Mouse (Mus musculus): Measurements from ENCODE around the gene Osbpl7. TPM values are rescaled to one million over a fixed set of nuclear protein-coding genes. Genes with fewer than 3 reads are reported as not detected.

Gene Osbpl7
- total RNA-seq (2021): 1 to 10 TPM; 3.8 to 4.9 TPM

DNA sequence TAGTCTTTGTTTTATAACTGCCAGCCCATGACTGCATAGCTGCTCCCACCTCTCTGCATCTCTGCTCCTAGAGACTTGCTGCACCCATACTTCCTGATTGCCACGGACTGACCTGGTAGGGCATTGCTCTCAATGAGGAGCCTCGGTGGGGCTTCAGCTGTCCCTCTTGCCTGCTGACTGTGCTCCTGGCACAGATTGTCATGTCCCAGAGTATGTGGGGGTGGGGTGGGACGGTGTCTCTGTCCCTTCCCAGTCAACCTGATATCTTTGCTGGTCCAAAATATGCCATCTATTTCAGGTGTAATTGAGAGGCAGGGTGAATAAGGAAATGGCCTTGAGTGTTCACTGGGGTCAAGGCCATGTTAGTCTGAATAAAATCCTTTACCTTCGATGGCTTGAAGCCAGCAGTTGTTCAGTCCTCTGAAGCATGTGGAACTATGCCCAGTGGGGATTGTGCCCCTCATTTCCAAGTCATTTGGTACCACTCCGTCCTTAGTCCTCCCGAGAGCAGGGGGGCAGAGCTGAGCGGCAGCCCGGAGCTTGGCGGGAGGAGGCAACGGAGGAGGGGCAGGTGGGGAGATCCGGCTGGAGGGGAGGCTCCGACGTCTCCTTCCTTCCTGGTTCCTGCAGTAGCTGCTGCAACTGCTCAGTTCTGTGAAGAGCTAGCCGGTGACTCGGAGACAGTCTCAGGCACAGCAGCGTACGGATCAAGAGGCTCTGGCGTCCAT, at the start of gene Osbpl7:
Gene Osbpl7, plus strand, starts transcription at position 413 of the 728 bp plus-strand sequence.
- intact Hi-C loops (cut with DNase I): no loop called here
- peak; percentile 73 to 75 for DNase-seq

DNA sequence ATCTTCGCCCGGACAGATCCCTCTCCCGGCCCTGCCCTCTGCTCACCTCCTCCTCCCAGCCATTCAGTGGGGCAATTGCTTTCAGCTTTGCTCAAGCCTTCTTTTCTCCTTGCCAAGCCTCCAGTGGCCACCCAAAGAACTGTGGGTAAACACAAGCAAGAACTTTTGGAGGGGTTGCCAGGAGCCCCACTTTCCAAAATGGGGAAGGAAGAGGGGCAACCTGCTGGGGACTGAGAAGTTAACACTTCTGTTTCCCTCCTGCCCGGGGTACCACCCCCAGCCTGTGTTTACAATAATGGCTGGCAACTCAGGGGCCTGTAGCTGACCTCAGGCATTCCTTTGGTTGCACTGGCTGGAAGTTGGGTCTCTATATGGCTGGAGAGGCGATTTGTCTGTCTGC, 47.3 kb upstream of the Osbpl7 start:
- DNase-seq: no peak
- intact Hi-C loops (cut with DNase I): no loop called here

DNA sequence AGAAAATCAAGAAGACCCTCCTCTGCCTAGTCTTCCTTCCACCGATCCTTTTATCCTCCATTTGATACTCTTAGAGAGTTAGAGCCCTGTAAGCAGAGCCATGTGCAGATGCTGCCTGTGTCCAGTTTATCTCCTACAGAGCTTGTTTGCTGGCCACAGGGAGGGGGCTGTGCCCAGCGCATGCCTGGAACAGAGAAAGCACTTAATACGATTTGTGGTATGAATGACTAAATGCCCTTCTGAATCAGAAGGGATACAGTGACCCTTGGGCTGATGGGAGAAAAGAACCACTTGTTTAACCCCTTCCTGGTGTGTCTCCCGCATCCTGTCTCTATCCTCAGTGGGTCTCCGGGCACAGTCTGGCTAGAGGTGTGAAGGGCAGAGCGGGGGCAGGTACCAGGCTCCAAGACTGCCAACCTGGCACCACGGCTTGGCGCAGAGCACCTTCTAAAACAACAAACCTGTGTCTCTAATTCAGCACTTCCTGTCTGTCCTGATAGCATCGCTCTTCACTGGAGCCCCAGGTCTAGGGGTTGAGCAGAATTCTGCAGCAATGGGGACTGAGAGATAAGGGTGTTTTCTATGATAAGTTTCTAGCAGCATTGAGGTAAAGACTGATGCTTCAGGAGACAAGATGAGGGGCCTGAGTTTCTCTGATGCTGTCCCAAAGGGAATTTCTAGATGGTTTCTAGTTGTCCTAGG, 43.2 kb upstream of the Osbpl7 start:
- no peak for DNase-seq
- intact Hi-C loops (cut with DNase I): no loop called here

DNA sequence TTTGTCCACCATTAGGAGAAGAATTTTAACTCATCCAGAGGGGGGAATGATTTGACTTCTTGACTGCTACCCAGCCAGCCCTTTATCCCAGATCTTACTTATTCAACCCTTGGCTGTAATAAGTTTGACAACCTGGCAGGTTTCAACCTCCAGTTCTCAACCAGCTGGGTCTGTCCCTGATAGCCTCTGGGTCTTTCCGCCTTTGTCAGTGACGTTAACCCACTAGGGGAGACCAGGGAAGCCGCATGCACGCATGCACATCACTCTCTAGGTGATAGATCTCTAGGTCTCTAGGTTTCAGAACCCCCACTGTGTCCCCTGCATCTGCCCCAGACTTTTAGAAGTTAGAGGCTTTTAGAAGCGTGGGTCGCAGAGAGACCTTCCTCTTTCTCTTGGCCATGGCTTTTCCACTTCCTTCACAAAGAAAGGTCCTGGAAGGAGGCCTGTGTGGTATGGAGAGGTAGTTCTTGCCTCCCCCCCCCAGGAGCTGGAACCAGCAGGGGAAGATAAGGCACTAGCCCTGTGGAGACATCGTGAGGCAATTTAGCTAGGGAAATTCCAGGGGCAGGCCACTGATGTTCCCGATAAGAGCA, 41.1 kb upstream of the Osbpl7 start:
- no peak for DNase-seq
- intact Hi-C loops (cut with DNase I): no loop called here

DNA sequence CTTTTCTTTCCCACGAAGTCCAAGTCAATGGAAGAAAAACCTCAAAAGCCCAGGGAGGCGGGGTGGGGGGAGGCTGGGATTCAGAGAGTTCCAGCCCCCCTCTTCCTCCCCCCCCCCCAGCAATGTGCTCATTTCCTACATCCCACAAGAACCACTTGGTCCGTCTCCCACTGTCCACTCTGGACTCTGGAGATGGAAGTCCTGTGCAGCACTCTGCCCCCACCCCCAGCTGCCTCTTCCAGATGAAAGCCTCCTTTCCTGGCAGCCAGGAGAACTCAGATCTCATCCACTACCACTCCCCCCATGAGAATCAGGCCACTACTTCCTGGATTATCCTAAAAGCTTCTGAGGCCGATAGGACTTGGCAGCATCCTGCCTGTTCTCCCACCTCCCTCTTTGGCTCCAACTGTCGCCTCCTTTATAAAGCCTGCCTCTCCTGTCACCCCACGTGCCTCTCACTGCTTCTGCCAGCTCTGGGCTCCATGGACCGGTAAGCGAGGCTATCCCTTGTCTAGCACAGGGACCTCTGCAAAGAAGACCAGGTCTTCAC, 37.2 kb upstream of the Osbpl7 start, which contains the start of gene Sp6:
Gene Sp6, plus strand, starts transcription at position 274 of the 550 bp plus-strand sequence.
- no peak for DNase-seq
- intact Hi-C loops (cut with DNase I): no loop called here

DNA sequence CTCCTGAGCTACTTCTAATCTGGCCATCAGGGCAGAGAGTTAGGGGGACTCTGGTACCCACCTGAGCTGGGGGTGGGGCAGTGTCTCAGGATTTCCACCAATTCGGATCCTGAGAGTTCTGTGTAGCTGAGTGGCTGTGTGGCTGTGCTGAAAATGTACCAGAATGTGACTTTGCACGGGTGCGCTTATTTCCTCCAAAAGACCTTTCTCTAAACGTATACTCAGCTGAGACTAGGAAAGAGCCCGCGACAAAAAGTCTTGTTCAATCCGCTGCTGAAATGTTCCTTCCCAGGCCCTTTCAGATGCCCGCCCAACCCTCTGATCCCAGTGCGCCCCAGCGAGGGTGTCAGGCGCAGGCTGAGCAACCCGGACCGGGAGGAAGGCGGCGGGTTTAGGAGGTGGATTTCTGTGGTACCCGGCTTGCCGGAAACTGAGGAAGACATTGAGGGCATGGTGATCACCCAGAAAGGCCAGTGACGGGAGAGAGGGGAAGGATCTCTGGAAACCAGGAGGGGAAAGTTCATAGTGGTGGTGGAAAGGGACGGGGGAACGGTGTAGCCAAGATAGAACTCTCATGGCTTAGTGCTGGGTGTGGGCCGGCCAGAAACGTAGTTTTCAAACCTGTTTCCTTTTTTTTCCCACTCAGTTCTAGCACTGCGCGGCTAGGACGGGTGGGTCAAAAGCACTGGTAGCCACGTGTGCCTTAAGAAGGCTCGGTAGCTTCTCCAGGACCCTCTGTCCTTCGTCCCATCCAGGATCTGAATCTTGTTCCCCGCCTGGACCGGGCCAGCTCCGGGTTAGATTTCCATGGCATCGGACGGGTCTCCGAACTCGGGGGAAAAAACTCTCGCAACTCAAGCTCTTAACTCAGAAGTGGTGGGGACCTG, 32.5 kb upstream of the Osbpl7 start:
- no peak for DNase-seq
- intact Hi-C loops (cut with DNase I): no loop called here

DNA sequence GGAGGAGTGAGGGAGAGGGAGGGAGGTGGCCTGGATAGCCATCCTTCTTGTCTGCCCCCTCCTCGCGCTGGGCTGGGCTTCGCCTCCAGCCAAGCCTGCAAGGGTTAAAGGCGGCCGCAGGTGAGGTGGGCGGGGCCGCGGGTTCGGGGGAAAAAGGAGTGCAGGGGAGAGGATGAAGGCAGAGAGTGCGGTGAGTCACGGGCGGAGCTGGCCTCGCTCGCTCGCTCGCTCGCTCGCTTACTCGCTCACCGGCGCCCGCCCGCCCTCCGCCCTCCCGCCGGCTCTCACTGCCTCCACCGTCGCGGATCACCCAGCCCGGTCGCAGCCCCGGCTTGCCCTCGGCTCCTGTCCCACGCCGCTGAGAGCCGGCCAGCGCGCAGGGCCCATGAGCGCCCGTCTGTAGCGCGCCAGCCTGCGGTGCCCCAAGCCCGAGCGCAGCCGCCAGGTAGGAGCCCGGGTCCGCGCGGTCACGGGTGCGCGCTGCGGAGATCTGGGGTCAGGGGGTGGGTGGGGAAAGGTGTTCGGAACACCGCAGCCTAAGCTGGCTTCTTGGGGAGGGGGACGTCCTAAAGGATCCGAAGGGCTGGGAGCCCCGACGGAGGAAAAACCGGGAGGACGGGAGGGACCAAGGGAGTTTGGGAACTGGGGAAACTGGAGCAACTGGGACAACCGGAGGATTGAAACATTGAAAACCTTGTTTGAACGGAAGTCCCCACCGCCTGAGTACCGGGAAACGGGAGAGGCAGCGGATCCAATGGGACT, 31.7 kb upstream of the Osbpl7 start:
- no peak for DNase-seq
- intact Hi-C loops (cut with DNase I): no loop called here

DNA sequence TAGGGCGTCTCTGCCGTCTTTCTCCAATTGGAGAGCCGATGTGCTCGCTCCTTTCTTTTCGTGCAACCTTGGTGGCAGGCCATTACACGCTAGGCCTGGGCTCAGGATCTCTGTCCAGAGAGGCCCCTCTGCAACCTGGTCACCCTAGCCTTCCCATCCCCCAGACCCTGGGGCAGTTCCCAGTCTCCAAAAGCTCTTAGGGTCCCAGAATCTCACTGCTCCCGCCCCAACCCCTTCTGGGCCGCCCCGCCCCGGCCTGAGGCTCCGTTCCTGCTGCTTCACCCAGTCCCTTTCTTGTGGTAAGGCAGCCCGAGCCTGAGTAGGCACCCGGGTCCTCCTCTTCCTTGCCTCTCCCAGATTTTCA, 31.1 kb upstream of the Osbpl7 start:
- intact Hi-C loops (cut with DNase I): no loop called here
- DNase-seq: no peak

DNA sequence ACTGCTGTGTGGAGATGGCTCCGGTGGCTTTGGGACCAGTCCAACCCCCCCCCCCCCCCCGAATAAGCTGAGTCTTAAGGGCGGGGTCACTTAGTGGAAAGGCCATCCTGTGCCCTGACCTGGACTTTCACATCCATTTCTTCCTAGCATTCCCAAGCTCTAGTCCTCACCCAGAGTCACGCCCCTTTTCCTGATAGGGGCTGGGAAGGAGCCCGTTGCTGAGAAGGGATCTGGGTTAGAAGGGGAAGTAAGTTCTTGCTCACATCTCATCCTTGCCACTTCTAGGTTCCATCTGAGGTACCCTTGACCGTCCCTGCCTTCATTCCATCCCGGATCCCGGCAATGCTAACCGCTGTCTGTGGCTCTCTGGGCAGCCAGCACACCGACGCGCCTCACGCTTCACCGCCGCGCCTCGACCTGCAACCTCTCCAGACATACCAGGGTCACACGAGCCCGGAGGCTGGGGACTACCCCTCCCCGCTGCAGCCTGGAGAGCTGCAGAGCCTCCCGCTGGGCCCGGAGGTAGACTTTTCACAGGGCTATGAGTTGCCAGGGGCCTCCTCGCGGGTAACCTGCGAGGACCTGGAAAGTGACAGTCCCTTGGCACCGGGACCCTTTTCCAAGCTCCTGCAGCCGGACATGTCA, 29.2 kb upstream of the Osbpl7 start:
- DNase-seq: no peak
- intact Hi-C loops (cut with DNase I): loop anchor here (5.0 kb wide), 1 partner anchor 154 kb away; no protein-coding TSS in a partner anchor

DNA sequence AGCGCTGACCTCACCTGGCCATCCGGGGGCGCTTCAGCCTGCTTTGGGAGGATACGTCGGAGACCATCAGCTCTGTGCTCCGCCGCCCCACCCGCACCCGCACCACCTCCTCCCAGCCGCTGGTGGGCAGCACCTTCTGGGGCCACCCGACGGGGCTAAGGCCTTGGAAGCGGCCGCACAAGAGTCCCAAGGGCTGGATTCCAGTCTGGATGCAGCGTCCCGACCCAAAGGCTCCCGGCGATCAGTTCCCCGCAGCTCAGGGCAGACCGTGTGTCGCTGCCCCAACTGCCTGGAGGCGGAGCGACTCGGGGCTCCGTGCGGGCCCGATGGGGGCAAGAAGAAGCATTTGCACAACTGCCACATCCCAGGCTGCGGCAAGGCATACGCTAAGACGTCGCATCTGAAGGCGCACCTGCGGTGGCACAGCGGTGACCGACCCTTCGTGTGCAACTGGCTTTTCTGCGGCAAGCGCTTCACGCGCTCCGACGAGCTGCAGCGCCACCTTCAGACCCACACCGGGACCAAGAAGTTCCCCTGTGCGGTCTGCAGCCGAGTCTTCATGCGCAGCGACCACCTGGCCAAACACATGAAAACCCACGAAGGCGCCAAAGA, 28.4 kb upstream of the Osbpl7 start:
- DNase-seq: peak; percentile 78 to 79
- intact Hi-C loops (cut with DNase I): loop anchor here (5.0 kb wide), 1 partner anchor 155 kb away; no protein-coding TSS in a partner anchor

DNA sequence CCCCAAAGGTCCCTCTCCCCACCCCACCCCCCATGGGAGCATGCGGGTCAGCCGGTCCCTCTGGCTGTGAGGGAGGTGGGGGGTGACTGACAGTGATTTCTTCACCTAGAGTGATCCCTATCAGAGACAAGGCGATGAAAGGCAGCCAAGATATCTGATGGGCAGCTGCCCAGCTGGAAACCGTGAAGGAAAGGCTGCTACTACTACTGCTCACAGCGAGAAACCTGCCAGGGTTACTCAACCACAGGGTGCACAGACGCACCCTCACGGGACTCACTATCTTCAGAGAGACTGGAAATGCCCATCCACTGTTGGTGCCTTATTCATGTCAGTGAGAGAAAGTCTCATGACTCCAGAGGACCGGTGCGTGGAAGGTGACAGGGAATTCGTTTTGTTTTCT, 25.5 kb upstream of the Osbpl7 start:
- intact Hi-C loops (cut with DNase I): loop anchor here (5.0 kb wide), 1 partner anchor 158 kb away; no protein-coding TSS in a partner anchor
- no peak for DNase-seq

DNA sequence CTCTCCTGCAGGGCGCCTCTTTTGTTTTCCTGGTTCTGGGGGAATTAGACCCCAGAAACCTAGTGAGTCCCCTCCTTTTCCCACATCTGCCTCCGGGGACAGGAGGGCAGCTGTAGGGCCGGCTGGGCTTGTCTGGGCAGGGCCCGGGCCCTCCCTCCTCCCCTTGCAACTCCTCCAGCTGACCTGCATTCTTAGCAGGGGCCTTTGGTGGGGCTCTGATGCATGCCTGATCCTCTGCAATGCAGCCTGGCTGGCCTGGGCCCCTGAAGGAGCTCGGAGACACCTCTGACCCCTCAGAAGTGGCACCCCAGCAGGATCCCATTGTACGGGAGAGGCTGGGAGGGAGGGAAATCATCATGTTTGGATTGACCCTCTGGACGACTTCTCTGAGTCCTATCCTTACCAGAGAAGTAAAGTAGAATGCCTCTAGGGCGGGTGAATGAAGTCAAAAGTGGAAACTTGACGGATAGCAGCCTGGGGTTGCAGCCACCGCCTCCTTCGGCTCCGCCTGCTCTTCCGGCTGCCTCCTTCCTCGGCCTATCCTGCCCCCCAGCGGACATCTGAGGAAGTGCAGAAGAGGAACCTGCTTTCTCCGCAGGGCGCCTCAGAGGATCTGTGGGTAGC, 24.6 kb upstream of the Osbpl7 start:
- intact Hi-C loops (cut with DNase I): loop anchor here (1.0 to 2.0 kb wide), 2 partner anchors 44 to 109 kb away; partner anchors contain the start of genes Cdk5rap3 and Sp2
- peak; percentile 86 to 91 for DNase-seq

DNA sequence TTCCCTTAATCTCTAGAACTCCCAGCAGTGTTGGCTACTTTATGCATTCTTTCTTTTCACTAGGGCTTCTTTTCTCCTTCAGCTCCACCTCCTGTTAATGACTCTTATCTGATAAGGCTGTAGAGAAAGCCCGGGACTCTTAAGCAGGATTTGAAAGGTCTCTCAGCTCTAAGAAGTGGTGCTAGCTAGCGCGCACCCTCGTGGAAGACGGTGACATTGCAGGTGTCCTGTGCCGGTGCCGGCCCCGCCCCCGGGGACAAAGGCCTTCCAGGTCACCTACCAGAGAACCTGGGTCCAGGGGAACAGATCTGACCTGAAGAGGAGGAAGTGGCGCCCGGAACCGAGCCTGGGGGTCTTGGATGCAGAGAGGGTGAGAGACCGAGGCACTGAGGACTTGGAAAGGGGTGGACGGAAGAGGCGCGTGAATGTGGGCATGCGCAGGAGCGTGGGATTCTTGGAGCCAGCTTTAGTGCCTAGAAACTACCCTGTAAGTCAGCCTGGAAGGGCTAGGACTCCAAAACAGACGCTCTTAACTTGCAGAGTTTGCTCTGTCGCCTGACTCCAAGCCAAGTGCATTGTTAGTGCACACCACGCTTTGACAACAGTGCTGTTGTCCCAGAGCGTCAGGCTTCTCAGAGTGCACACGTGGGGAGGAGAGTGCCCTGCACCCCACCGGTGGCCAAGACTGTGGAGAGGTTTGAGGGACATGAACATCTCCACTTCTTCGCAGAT, 20.6 kb upstream of the Osbpl7 start, which contains the start of gene Scrn2:
Gene Scrn2, plus strand, starts transcription at position 253 of the 732 bp plus-strand sequence.
- intact Hi-C loops (cut with DNase I): no loop called here
- peak; percentile 89 for DNase-seq

DNA sequence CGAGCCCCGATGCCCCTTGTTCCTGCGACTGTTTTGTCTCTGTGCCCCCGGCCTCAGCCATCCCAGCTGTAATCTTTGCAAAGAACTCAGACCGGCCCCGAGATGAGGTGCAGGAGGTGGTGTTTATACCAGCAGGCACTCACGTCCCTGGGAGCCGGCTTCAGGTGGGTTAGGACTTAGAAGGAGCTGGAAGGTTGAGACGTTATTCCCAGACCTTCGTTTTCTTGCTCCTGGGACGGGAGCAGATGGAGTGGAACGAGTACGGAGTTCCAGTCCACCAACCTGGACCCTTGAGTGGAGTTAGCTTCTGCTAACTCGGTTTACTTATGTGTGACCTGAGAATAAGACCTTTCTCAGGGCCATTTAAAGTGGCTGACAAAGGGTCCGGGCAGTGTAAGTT, 20.0 kb upstream of the Osbpl7 start:
- intact Hi-C loops (cut with DNase I): no loop called here
- DNase-seq: no peak

DNA sequence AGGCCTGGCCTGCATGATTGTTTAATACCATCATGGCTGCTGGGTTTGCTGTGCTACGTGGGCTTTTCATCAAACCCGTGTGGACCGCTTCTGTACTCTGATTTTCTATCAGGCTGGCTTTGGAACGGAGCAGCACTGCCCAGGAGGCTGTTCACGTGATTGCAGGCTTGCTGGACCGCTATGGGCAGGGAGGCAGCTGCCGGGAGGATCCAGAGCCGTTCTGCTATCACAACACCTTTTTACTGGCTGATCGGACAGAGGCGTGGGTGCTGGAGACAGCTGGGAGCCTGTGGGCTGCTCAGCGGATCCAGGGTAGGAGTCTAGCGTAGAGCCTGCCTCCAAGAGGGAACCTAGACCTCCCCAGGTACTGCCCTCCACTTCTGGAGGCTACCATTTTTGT, 18.5 kb upstream of the Osbpl7 start:
- DNase-seq: no peak
- intact Hi-C loops (cut with DNase I): no loop called here

DNA sequence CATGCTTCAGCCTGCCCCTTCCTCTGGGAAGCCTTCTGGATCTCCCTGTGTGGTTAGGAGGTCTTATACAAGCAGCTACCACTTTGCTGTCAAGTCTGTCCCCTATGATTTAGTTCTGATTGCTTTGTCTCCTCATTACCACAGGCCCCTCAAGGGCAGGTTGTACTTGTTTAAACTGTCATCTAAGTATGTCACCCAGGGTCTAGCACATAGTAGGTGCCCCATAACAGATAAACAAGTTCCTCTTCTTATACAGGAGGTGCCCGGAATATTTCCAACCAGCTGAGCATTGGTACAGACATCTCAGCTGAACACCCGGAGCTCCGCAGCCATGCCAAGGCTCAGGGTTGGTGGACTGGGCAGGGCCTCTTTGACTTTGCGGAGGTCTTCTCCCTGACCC, 17.9 kb upstream of the Osbpl7 start:
- no peak for DNase-seq
- intact Hi-C loops (cut with DNase I): no loop called here

DNA sequence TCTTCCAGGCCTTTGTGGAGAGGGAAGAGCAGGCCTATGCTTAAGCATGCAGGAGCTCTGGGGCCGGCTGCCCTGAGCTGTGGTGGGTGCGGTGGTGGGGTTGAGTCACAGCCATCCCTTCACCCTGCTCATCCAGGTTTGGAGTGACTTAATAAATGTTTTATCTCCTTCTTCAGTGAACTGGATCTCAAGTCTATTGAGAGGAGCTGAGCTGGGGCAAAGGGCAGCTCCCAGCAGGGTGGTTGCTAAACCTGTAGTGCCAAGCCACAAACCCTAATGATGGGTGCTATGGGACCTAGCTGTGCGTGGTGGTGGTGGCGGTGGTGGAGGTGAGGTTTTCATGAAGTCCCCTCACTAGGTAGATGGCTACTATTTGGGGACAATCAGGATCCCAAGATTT, 16.6 kb upstream of the Osbpl7 start:
- DNase-seq: no peak
- intact Hi-C loops (cut with DNase I): no loop called here
